In genomic region chr7:63997997-63998396, GRCm38 (mm10) we compare ENCODE assay signal across 24 mouse cellular contexts. TPM values are rescaled to one million over a fixed set of nuclear protein-coding genes. Genes with fewer than 3 reads are reported as not detected.
DNase-seq lines count a peak whose midpoint lies in the region; ATAC-seq lines count a peak whose summit lies in the region.
"Had no signal": no experiment of that assay in that cellular context is flagged by ENCODE, and none has a peak within 500 bp of the region (broad histone marks: within the 10 kb centered on the region; RNA-seq: fewer than 3 reads in every experiment).

No protein-coding gene starts in this region.

- no peaks in the 10 kb centered on the region for H3K27me3 ChIP-seq in liver, embryonic 13.5 days
- no peaks in the 10 kb centered on the region for H3K27me3 ChIP-seq in liver, embryonic 11.5 days (replicated peaks; ENCODE audit: control insufficient read depth, insufficient read depth, low read length)
- H3K27me3 ChIP-seq: embryonic facial prominence, embryonic 12.5 days; heart, embryonic 13.5 days; kidney, embryonic 15.5 days; midbrain, embryonic 13.5 days; neural tube, embryonic 15.5 days had no signal

- peak overlapping the region; percentile 94 for H3K27ac ChIP-seq in liver, embryonic 13.5 days
- no peak overlapping the region for H3K27ac ChIP-seq in liver, embryonic 11.5 days (ENCODE audit: low read depth, low read length)
- H3K27ac ChIP-seq: embryonic facial prominence, embryonic 12.5 days; heart, embryonic 13.5 days; kidney, embryonic 15.5 days; midbrain, embryonic 13.5 days; neural tube, embryonic 15.5 days had no signal

- H3K4me1 ChIP-seq in liver, embryonic 13.5 days (replicated peaks), result peaks cover 93% of the 10 kb centered on the region
- H3K4me1 ChIP-seq in liver, embryonic 11.5 days (replicated peaks; ENCODE audit: control insufficient read depth, insufficient read depth, low read length), result peaks cover 63% of the 10 kb centered on the region
- H3K4me1 ChIP-seq: embryonic facial prominence, embryonic 12.5 days; kidney, embryonic 15.5 days; midbrain, embryonic 13.5 days; neural tube, embryonic 15.5 days had no signal

- H3K4me3 ChIP-seq in liver, embryonic 13.5 days (replicated peaks), result no peak overlapping the region
- H3K4me3 ChIP-seq in liver, embryonic 11.5 days (ENCODE audit: low read depth, low read length), result no peak overlapping the region
- H3K4me3 ChIP-seq: embryonic facial prominence, embryonic 12.5 days; heart, embryonic 13.5 days; kidney, embryonic 15.5 days; midbrain, embryonic 13.5 days; neural tube, embryonic 15.5 days had no signal

- no peak overlapping the region for H3K4me2 ChIP-seq in liver, embryonic 13.5 days
- no peak overlapping the region for H3K4me2 ChIP-seq in liver, embryonic 11.5 days
- H3K4me2 ChIP-seq: embryonic facial prominence, embryonic 12.5 days; heart, embryonic 13.5 days; kidney, embryonic 15.5 days; midbrain, embryonic 13.5 days; neural tube, embryonic 15.5 days had no signal

- WGBS in liver, embryonic 13.5 days (ENCODE audit: insufficient replicate concordance), result 75% methylated on average over 3 of the region's 3 CpGs
- WGBS in liver, embryonic 11.5 days, result 91% methylated on average over 3 of the region's 3 CpGs

- peak; percentile 29 for DNase-seq in adrenal gland, adult 2 months
- no peak for DNase-seq in adrenal gland, postnatal 14 days
- no peak for DNase-seq in liver, embryonic 13.5 days
- no peak for DNase-seq in liver, embryonic 11.5 days (ENCODE audit: low spot score)
- peak; percentile 14 for DNase-seq in thymus, postnatal 14 days
- no peak for DNase-seq in thymus, postnatal 36 days
- DNase-seq in right cerebral cortex, postnatal 25 days, result no peak
- DNase-seq: cerebellum, adult 2 months; cerebellum, postnatal 36 days; embryo, embryonic 11 days; gastrocnemius, postnatal 25 days; heart, postnatal 14 days; kidney, adult 18-20 months; kidney, postnatal 25 days; lung, postnatal 36 days; spleen, adult 18-20 months had no signal

- H3K36me3 ChIP-seq in liver, embryonic 13.5 days, result no peaks in the 10 kb centered on the region
- H3K36me3 ChIP-seq in liver, embryonic 11.5 days (ENCODE audit: control insufficient read depth, insufficient read depth, low read length), result no peaks in the 10 kb centered on the region
- H3K36me3 ChIP-seq: embryonic facial prominence, embryonic 12.5 days; G1E; heart, embryonic 13.5 days; kidney, embryonic 15.5 days; midbrain, embryonic 13.5 days; neural tube, embryonic 15.5 days had no signal

- H3K9me3 ChIP-seq in liver, embryonic 13.5 days (replicated peaks), result no peaks in the 10 kb centered on the region
- H3K9me3 ChIP-seq in liver, embryonic 11.5 days (ENCODE audit: control insufficient read depth, low read length), result no peaks in the 10 kb centered on the region
- H3K9me3 ChIP-seq: embryonic facial prominence, embryonic 12.5 days; G1E; heart, embryonic 13.5 days; kidney, embryonic 15.5 days; midbrain, embryonic 13.5 days; neural tube, embryonic 15.5 days had no signal

- H3K9ac ChIP-seq in liver, embryonic 13.5 days, result peak overlapping the region; percentile 52; the same call in 1 of the 2 replicates
- H3K9ac ChIP-seq in liver, embryonic 11.5 days (ENCODE audit: low read depth, low read length), result no peak overlapping the region
- H3K9ac ChIP-seq: embryonic facial prominence, embryonic 12.5 days; heart, embryonic 13.5 days; kidney, embryonic 15.5 days; midbrain, embryonic 13.5 days; neural tube, embryonic 15.5 days had no signal

- no peak for ATAC-seq in liver, embryonic 13.5 days (ENCODE audit: low read depth)
- no peak for ATAC-seq in liver, embryonic 11.5 days (replicated peaks; ENCODE audit: low FRiP score)
- ATAC-seq: forebrain, embryonic 14.5 days; hindbrain, embryonic 16.5 days; midbrain, embryonic 13.5 days had no signal

RNA-seq across cellular contexts. Expression of gene Klf13, which starts 59.3 kb away (rescaled TPM):
- total RNA-seq in adrenal gland, adult 2 months (2021), result 10 to 100 TPM; 67.0 to 77.8 TPM
- polyA plus RNA-seq in adrenal gland, adult 2 months (2012; rRNA removed), result 69.2 and 87.7 TPM in 2 replicates
- 85.8 and 102 TPM in 2 replicates for total RNA-seq in adrenal gland, postnatal 14 days (2021)
- polyA plus RNA-seq in liver, embryonic 13.5 days (2015; fragmentation: Nextera tagmentation; extraction: Ambion mirVana), result 13.6 and 14.1 TPM in 2 replicates
- polyA plus RNA-seq in liver, embryonic 11.5 days (2014; fragmentation: Nextera tagmentation; extraction: Ambion mirVana), result 20.0 and 20.9 TPM in 2 replicates

Comparison
In these comparisons a context has a peak if more than half of its experiments do, and no peak if none do; other contexts are left out.
1. DNase-seq: peak in adrenal gland, adult 2 months (single experiment) and thymus, postnatal 14 days (single experiment); none in adrenal gland, postnatal 14 days (single experiment), liver, embryonic 13.5 days (single experiment), liver, embryonic 11.5 days (single experiment), thymus, postnatal 36 days (0 of 2) and right cerebral cortex, postnatal 25 days (single experiment).